Mouse (Mus musculus) ovary, postnatal 10 days (tissue): ENCODE data around the gene Cdc34b.

Source experiments
- DNase-seq: peaks from one replicate; pipeline ENCODE4 v3.0.0; 2022; ENCODE audit warnings: low spot score

Gene Cdc34b

DNA sequence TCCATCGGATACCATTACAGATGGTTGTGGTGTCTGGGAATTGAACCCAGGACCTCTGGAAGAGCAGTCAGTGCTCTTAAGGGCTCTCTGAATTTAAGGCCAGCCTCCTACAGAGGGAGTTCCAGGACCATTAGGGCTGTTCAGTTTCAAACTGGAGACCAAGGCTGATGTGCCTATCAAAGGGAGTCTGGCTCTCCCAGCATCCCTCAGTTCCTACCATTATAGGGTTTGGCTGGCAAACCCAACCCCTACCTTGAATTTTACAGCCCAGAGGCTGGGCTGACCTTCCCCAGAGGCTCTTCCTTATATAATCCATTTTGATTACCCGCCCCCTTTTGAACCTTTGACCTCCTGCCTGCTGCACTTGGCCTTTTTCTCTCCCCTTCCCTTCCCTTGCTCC, 5.8 kb upstream of the Cdc34b start:
- no peak for DNase-seq

- no peak for DNase-seq
Measured at GRCm38 (mm10) chr11:94752946-94753713, 11.5 kb downstream of the Cdc34b start.

DNA sequence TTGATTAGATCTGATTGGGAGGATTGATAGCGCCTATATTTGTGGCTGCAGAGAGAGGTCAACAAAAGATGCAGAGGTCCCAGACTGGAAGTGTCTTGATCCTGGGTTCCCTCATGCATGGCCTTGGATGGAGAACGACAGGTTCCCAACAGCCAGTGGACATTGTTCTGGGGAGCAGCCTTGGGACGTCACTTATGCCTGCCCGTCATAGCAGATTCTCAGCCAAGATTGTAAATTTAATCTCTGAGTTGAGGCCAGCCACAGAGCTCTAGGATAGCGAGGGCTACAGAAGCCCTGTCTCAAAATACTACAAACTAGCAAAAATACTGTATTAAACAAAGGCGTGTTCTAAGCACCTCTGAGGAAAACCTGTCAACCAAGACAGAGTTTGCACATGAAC, 18.3 kb downstream of the Cdc34b start:
- no peak for DNase-seq

GRCm38 (mm10) chr11:94760364-94760763, 18.8 kb downstream of the Cdc34b start:
- no peak for DNase-seq

DNA sequence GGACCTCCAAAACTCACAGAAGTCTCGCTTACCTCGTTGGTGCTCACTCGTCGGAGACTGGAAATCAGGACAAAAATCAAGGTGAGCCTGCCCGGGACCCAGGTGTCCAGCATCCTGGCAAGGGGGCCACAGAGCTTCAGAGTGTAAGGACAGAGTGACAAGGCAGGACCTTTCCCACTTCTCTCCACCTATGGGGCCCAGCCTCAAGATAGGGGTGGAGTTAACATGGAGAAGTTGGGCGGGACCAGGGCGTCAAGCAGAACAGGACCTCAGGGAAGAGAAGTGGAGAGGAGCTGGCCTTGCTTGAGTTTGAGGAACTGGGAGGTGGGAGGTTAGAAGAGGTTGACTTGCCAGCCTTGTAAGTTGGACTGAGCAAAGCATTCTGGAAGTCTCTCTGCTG, 19.2 kb downstream of the Cdc34b start:
- no peak for DNase-seq

GRCm38 (mm10) chr11:94762281-94762680, 20.7 kb downstream of the Cdc34b start:
- no peak for DNase-seq

DNA sequence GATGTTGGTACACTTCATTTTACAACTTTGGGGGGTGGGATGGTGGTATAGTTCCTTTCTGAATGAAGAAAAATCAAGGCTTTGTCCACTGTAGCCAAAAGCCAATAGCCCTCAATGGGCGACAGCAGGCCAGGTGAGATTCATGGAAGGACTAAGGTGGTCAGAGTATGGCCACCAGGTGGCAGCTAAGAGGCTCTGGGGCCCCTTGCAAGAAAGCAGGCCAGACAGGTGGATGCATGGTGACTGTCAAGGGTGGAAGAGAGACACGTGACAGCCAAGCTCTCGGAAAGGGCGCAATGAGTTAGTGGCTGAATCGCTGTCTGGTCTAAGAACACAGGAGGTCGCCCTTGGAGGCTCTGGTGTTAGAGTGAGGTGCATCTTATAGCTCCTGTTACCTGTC, 21.2 kb downstream of the Cdc34b start:
- DNase-seq = no peak

DNA sequence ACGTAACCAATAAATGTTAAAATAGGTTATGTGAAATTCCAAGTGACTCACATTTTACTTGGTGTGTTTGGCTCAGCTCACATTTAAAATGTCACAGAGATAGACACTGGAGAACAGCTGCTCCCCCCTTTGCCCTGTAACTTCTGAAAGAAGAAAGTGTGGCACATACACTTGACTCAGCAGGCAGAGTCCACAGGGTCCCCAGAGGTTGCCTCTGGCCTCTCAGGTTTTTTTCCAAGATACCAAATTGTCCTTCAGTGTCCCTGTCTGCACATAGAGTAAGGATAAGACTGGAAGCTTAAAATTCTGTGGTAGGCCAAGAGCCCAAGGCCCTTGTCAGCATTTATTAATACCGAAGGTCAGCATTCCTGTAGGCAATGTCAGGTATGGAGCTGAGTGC, 25.7 kb downstream of the Cdc34b start:
- no peak for DNase-seq

DNA sequence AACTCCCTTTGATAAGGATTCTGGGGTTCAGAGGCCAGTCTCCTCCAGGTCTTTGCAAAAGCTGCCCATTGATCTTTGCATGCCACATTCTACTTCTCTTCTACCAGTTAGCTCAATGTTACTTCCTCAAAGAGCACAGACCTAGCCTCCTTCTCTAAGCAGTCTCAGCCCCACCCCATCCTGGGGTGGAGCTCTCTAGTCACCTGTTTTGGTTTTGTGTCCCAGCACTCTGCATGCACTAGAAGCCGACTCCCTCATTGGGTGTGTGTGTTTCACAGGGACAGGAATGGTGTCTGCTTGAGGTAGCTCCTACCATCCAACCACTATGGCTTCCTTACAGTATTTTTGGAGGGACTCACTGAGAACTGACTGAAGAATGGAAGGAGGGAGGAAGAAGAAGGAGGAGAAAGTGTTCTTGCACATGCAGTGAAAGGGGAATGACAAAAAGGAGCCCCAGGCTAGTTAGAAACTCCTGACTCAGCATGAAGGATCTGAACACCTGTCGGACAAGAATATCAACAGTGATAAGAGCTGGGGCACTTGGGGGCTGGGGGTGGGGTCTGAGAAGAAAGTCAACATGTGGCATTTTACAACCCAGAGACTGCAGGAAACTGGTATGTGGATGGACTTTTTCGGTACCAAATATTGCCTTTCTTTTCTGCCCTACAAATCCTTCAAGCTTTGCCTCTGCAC, 30.9 kb downstream of the Cdc34b start:
- DNase-seq = no peak

- DNase-seq = no peak
Measured at GRCm38 (mm10) chr11:94773851-94774250, 32.3 kb downstream of the Cdc34b start.

DNA sequence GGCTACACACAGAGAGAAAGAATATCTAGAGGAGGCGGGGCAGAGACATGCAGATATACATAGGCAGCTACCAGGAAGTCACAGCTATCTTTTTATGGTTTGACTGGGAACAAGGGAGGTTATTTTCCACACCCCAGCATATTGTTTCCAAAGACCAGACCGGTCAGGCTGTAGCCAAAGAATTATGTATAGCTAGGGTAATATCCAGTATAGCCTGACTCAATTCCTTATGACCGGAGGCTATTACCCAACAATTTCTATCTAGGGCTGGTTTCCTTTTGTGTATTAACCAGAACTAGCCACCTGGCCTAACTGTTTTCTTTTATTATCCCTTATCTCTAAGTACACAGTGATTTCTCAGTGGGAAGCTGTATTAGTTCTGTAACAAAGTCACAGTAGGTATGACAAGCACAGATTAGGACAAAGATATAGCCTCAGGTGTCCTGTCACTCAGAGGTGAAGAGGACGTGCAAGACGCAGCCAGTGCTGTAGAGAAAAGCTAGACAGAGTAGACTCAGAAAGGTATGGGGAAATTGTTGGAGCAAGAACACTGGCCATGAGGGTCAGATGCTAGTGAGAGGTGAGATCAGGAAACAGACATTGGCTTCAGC, 33.4 kb downstream of the Cdc34b start:
- DNase-seq = no peak

DNA sequence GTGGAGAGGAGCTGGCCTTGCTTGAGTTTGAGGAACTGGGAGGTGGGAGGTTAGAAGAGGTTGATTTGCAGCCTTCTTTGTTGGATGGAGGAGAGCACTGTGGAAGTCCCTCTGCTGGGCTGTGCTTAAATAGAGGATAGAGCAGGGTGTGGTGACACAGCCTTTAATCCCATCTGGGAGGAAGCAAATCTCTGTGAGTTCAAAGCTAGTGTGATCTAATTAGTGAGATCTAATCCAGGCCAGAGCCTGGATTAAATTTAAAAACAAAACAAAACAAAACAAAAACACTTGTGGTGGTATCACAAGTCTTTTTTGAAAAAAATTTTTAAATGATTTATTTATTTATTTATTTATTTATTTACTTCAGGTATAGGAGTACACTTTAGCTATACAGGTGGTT, 41.0 kb downstream of the Cdc34b start, which contains the start of gene Tmem92:
Gene Tmem92, minus strand, starts transcription at position 101 of the 400 bp plus-strand sequence.
- DNase-seq = no peak

GRCm38 (mm10) chr11:94785247-94785646, 43.7 kb downstream of the Cdc34b start:
- DNase-seq = peak; percentile 40

GRCm38 (mm10) chr11:94791700-94792099, 50.1 kb downstream of the Cdc34b start:
- no peak for DNase-seq
